Mouse (Mus musculus) v-Abl transformed pro-B cells (cell line): ENCODE measurements around the gene Spc24.

ENCODE experiments used
- in situ Hi-C, 2 experiments: fragments of 400-800 bp; cut with MboI; formaldehyde crosslinking; loops; one replicate each; pipeline ENCODE4 v1.15.1; 2025; ENCODE audit not compliant: unreplicated experiment in 2 of 2

The Spc24 gene

GRCm38 (mm10) chr9:21723377-21724146, 36.5 kb downstream of the Spc24 start, which contains the start of gene Ldlr:
Gene Ldlr, plus strand, starts transcription at chr9:21723483.
- in situ Hi-C loops = no loop called here

GRCm38 (mm10) chr9:21721036-21721435, 39.1 kb downstream of the Spc24 start:
- in situ Hi-C loops = no loop called here

GRCm38 (mm10) chr9:21717015-21717414, 43.1 kb downstream of the Spc24 start:
- in situ Hi-C loops = no loop called here

- in situ Hi-C loops = no loop called here
Observed at GRCm38 (mm10) chr9:21715298-21715697, 44.8 kb downstream of the Spc24 start.

DNA sequence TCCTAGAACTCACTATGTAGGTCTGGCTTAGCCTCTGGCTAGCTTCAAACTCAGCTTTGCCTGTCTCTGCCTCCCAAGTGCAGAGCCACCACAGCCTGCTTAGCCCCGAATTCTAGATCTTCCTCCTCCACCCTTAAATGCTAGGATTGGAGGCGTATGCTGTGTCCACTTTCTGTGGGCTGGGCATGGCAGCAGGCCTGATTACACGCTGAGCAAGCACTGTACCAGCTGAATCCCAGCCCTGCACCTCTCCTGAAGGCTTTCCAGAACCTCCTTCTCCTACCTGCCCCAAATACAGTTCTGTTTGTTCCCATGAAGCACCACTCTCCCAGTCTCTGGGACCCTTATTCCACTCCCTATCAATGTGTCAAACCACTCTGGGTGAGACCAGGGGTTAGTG, 50.8 kb downstream of the Spc24 start:
- in situ Hi-C loops = no loop called here

GRCm38 (mm10) chr9:21706586-21707265, 53.4 kb downstream of the Spc24 start:
- in situ Hi-C loops = no loop called here

DNA sequence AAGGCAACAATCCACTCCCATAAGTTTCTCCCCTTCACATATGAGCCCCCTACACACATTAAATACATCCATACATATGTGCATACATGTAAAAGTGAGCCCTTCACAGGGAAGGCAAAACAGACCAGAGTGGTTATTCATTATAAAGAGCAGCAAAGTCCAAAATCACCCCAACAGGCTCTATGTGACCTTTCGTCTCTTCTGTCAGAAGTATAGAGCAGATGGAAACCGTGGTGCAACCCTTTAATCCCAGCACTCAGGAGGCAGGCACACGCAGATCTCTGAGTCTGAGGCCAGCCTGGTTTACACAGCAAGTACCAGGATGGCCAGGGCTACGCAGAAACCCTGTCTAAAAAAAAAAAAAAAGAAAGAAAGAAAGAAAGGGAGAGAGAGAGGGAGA, 54.0 kb downstream of the Spc24 start:
- in situ Hi-C loops = no loop called here
